Mouse (Mus musculus): Measurements from ENCODE around the gene Zfp629.

- TF ChIP-seq MYOD1 (IDR thresholded peaks at IDR 0.05; ENCODE audit: control insufficient read depth in 1 of 3, insufficient read length in 2 of 3, low read depth in 2 of 3) (no peak), POLR2A (IDR thresholded peaks at IDR 0.05; ENCODE audit: insufficient read length, low read depth) (no peak)
These were observed 36.0 kb upstream of the Zfp629 start for GRCm38 (mm10) chr7:127651624-127652023.

Data from myocyte (in vitro differentiated cells).